Mouse (Mus musculus): Measurements from ENCODE around the gene Gtf2h3. TPM values are rescaled to one million over a fixed set of nuclear protein-coding genes. Genes with fewer than 3 reads are reported as not detected.
A peak's percentile ranks its signal among the peaks of the same experiment; 100 is the strongest.

The Gtf2h3 gene
- 70.6 and 82.2 TPM in 2 replicates for polyA plus RNA-seq (2012; rRNA removed)

GRCm38 (mm10) chr5:124578633-124579317, at the start of gene Gtf2h3, which contains the start of gene Eif2b1:
TSS of gene Gtf2h3 (plus strand) at chr5:124579140.
TSS of gene Eif2b1 (minus strand) at chr5:124579131.
- DNase-seq (ENCODE audit: low read depth) = peak; percentile 99
- TF ChIP-seq CTCF (IDR thresholded peaks at IDR 0.05; ENCODE audit: borderline replicate concordance, extremely low read depth, insufficient read depth, insufficient read length) = no peak
- TF ChIP-seq POLR2A (IDR thresholded peaks at IDR 0.05; ENCODE audit: borderline replicate concordance, extremely low read depth, insufficient read depth, insufficient read length, poor library complexity, severe bottlenecking) = peak; percentile 71; the same call in 1 of the 2 replicates

GRCm38 (mm10) chr5:124529191-124529651, 49.7 kb upstream of the Gtf2h3 start:
- no peak for DNase-seq (ENCODE audit: low read depth)
- TF ChIP-seq POLR2A (IDR thresholded peaks at IDR 0.05; ENCODE audit: borderline replicate concordance, extremely low read depth, insufficient read depth, insufficient read length, poor library complexity, severe bottlenecking) (no peak), CTCF (IDR thresholded peaks at IDR 0.05; ENCODE audit: borderline replicate concordance, extremely low read depth, insufficient read depth, insufficient read length) (no peak)

GRCm38 (mm10) chr5:124529697-124530096, 49.2 kb upstream of the Gtf2h3 start:
- no peak for TF ChIP-seq POLR2A (IDR thresholded peaks at IDR 0.05; ENCODE audit: borderline replicate concordance, extremely low read depth, insufficient read depth, insufficient read length, poor library complexity, severe bottlenecking)
- no peak for TF ChIP-seq CTCF (IDR thresholded peaks at IDR 0.05; ENCODE audit: borderline replicate concordance, extremely low read depth, insufficient read depth, insufficient read length)
- DNase-seq (ENCODE audit: low read depth) = no peak

GRCm38 (mm10) chr5:124530655-124531582, 48.0 kb upstream of the Gtf2h3 start, which contains the start of gene Rilpl1:
TSS of gene Rilpl1 (minus strand) at chr5:124531391.
- DNase-seq (ENCODE audit: low read depth) = peak; percentile 94
- TF ChIP-seq POLR2A (IDR thresholded peaks at IDR 0.05; ENCODE audit: borderline replicate concordance, extremely low read depth, insufficient read depth, insufficient read length, poor library complexity, severe bottlenecking) = 0 out of 2 replicates have a peak, but pooled peaks have one; percentile 47
- no peak for TF ChIP-seq CTCF (IDR thresholded peaks at IDR 0.05; ENCODE audit: borderline replicate concordance, extremely low read depth, insufficient read depth, insufficient read length)

GRCm38 (mm10) chr5:124531583-124531930, 47.4 kb upstream of the Gtf2h3 start:
- no peak for DNase-seq (ENCODE audit: low read depth)
- TF ChIP-seq CTCF (IDR thresholded peaks at IDR 0.05; ENCODE audit: borderline replicate concordance, extremely low read depth, insufficient read depth, insufficient read length) (no peak), POLR2A (IDR thresholded peaks at IDR 0.05; ENCODE audit: borderline replicate concordance, extremely low read depth, insufficient read depth, insufficient read length, poor library complexity, severe bottlenecking) (no peak; the same call in 1 of the 2 replicates)

- TF ChIP-seq POLR2A (IDR thresholded peaks at IDR 0.05; ENCODE audit: borderline replicate concordance, extremely low read depth, insufficient read depth, insufficient read length, poor library complexity, severe bottlenecking) = no peak
- no peak for DNase-seq (ENCODE audit: low read depth)
Measured at GRCm38 (mm10) chr5:124532451-124532850, 46.5 kb upstream of the Gtf2h3 start.

GRCm38 (mm10) chr5:124535016-124535415, 43.9 kb upstream of the Gtf2h3 start:
- TF ChIP-seq POLR2A (IDR thresholded peaks at IDR 0.05; ENCODE audit: borderline replicate concordance, extremely low read depth, insufficient read depth, insufficient read length, poor library complexity, severe bottlenecking) = no peak
- TF ChIP-seq CTCF (IDR thresholded peaks at IDR 0.05; ENCODE audit: borderline replicate concordance, extremely low read depth, insufficient read depth, insufficient read length) = no peak
- DNase-seq (ENCODE audit: low read depth) = no peak

- DNase-seq (ENCODE audit: low read depth) = no peak
- TF ChIP-seq POLR2A (IDR thresholded peaks at IDR 0.05; ENCODE audit: borderline replicate concordance, extremely low read depth, insufficient read depth, insufficient read length, poor library complexity, severe bottlenecking) (no peak), CTCF (IDR thresholded peaks at IDR 0.05; ENCODE audit: borderline replicate concordance, extremely low read depth, insufficient read depth, insufficient read length) (no peak)
Measured at GRCm38 (mm10) chr5:124536776-124537175, 42.2 kb upstream of the Gtf2h3 start.

GRCm38 (mm10) chr5:124538813-124539792, 39.8 kb upstream of the Gtf2h3 start:
- TF ChIP-seq POLR2A (IDR thresholded peaks at IDR 0.05; ENCODE audit: borderline replicate concordance, extremely low read depth, insufficient read depth, insufficient read length, poor library complexity, severe bottlenecking) (no peak), CTCF (IDR thresholded peaks at IDR 0.05; ENCODE audit: borderline replicate concordance, extremely low read depth, insufficient read depth, insufficient read length) (peak; percentile 42; the same call in 1 of the 2 replicates)

GRCm38 (mm10) chr5:124539905-124540304, 39.0 kb upstream of the Gtf2h3 start:
- no peak for TF ChIP-seq CTCF (IDR thresholded peaks at IDR 0.05; ENCODE audit: borderline replicate concordance, extremely low read depth, insufficient read depth, insufficient read length)
- no peak for TF ChIP-seq POLR2A (IDR thresholded peaks at IDR 0.05; ENCODE audit: borderline replicate concordance, extremely low read depth, insufficient read depth, insufficient read length, poor library complexity, severe bottlenecking)
- no peak for DNase-seq (ENCODE audit: low read depth)

More at GRCm38 (mm10) chr5:124538813-124539792, 39.8 kb upstream of the Gtf2h3 start:
- peak; percentile 68 for DNase-seq (ENCODE audit: low read depth)

Measured in brain, embryonic 14.5 days (tissue).